Mouse (Mus musculus): Measurements from ENCODE around the gene Gm47985. TPM values are rescaled to one million over a fixed set of nuclear protein-coding genes. Genes with fewer than 3 reads are reported as not detected.

Gm47985 gene
- total and polyA plus RNA-seq, 3 experiments = 0.29 to 3.2 (median 0.80) TPM

DNA sequence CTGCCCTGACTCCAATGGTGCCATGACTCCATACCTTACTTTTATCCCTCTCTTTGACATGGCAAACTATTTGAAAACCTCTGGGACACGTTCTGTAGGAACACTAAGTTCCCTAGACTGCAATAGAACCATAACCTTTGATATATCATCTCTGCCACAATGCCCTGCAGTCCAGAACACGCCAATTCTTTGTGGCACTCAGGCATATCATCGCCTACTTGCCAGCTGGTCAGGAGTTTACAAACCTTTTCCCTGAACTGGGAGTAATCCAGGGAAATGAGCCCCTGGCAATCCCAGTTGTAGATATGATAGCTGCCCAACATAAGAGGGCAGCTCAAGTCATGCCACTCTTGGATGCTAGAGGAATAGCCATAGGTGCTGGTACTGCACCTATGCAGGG, 50.0 kb downstream of the Gm47985 start:
- H3K27me3 ChIP-seq (ENCODE audit: control insufficient read depth, insufficient read depth, low read length) = no peaks in the 10 kb centered on the region
- H3K4me3 ChIP-seq = no peak overlapping the region
- 61% methylated on average over 3 of the region's 3 CpGs for WGBS
- no peak overlapping the region for H3K9ac ChIP-seq (ENCODE audit: low read depth, low read length)
- H3K79me2 ChIP-seq (replicated peaks; ENCODE audit: control insufficient read depth, insufficient read depth, low read length) = no peaks in the 10 kb centered on the region
- H3K4me1 ChIP-seq (ENCODE audit: control insufficient read depth, insufficient read depth, low read length) = peaks cover 6% of the 10 kb centered on the region
- TF ChIP-seq POLR2A (IDR thresholded peaks at IDR 0.05; ENCODE audit: insufficient read depth, low read depth, low read length) (no peak), EP300 (IDR thresholded peaks at IDR 0.05; ENCODE audit: insufficient read depth, low read depth, low read length) (no peak), CTCF (IDR thresholded peaks at IDR 0.05) (no peak)
- H3K36me3 ChIP-seq (ENCODE audit: control insufficient read depth, insufficient read depth, low read length) = no peaks in the 10 kb centered on the region
- H3K27ac ChIP-seq = no peak overlapping the region
- no peak for DNase-seq
- intact Hi-C loops (cut with DNase I) = no loop called here

GRCm38 (mm10) chr1:151233756-151234155, 51.4 kb downstream of the Gm47985 start:
- Histone ChIP-seq H3K27me3 (ENCODE audit: control insufficient read depth, insufficient read depth, low read length) (no peaks in the 10 kb centered on the region), H3K36me3 (ENCODE audit: control insufficient read depth, insufficient read depth, low read length) (no peaks in the 10 kb centered on the region), H3K79me2 (replicated peaks; ENCODE audit: control insufficient read depth, insufficient read depth, low read length) (no peaks in the 10 kb centered on the region), H3K4me1 (ENCODE audit: control insufficient read depth, insufficient read depth, low read length) (peaks cover 6% of the 10 kb centered on the region), H3K9ac (ENCODE audit: low read depth, low read length) (no peak overlapping the region), H3K27ac (no peak overlapping the region), H3K4me3 (no peak overlapping the region)
- intact Hi-C loops (cut with DNase I) = no loop called here
- TF ChIP-seq EP300 (IDR thresholded peaks at IDR 0.05; ENCODE audit: insufficient read depth, low read depth, low read length) = no peak
- no peak for TF ChIP-seq POLR2A (IDR thresholded peaks at IDR 0.05; ENCODE audit: insufficient read depth, low read depth, low read length)
- no peak for TF ChIP-seq CTCF (IDR thresholded peaks at IDR 0.05)
- no peak for DNase-seq
- 52% methylated on average over 3 of the region's 3 CpGs for WGBS

Other genes with a start within 250 kb of the Gm47985 start
- gene Hmcn1, start 189.1 kb upstream of the Gm47985 start, total RNA-seq (2021) = 10 to 100 TPM; 11.9 to 13.7 TPM
- 23.5 and 24.5 TPM in 2 replicates for gene Hmcn1, start 189.1 kb upstream of the Gm47985 start, polyA plus RNA-seq (2012; rRNA removed)
- gene Gm8947, start 9.8 kb downstream of the Gm47985 start, total RNA-seq (2021) = not detected
- gene Gm8947, start 9.8 kb downstream of the Gm47985 start, polyA plus RNA-seq (2012; rRNA removed) = 0.15 TPM in 1 of 2 replicates, not detected in the other
- gene Gm47995, start 15.9 kb downstream of the Gm47985 start, total RNA-seq (2021) = not detected
- gene Gm47995, start 15.9 kb downstream of the Gm47985 start, polyA plus RNA-seq (2012; rRNA removed) = 0.53 TPM in 1 of 2 replicates, not detected in the other
- not detected for gene 3110040M04Rik, start 21.6 kb downstream of the Gm47985 start, total RNA-seq (2021)
- not detected in 2 replicates for gene 3110040M04Rik, start 21.6 kb downstream of the Gm47985 start, polyA plus RNA-seq (2012; rRNA removed)
- gene Gm47996, start 27.6 kb downstream of the Gm47985 start, total RNA-seq (2021) = not detected
- gene Gm47996, start 27.6 kb downstream of the Gm47985 start, polyA plus RNA-seq (2012; rRNA removed) = not detected in 2 replicates
- gene Ivns1abp, start 161.9 kb downstream of the Gm47985 start, total RNA-seq (2021) = 100 to 1,000 TPM; 659 to 843 TPM
- gene Ivns1abp, start 161.9 kb downstream of the Gm47985 start, polyA plus RNA-seq (2012; rRNA removed) = 259 and 495 TPM in 2 replicates
- 10 to 100 TPM in 1 of 2 experiments, 1 to 10 TPM in 1; 9.0 to 10.5 TPM for gene Swt1, start 245.9 kb downstream of the Gm47985 start, total RNA-seq (2021)
- 4.5 and 7.3 TPM in 2 replicates for gene Swt1, start 245.9 kb downstream of the Gm47985 start, polyA plus RNA-seq (2012; rRNA removed)
- 10 to 100 TPM; 20.9 to 22.3 TPM for gene Trmt1l, start 246.0 kb downstream of the Gm47985 start, total RNA-seq (2021)
- 12.5 and 17.6 TPM in 2 replicates for gene Trmt1l, start 246.0 kb downstream of the Gm47985 start, polyA plus RNA-seq (2012; rRNA removed)